Mouse (Mus musculus): ENCODE results near the gene Enho.
"Not testable (repeated sequence)": the region's sequence is repeated elsewhere in the genome, so short reads cannot be mapped to it uniquely, and the experiment has no call there.

The Enho gene

GRCm38 (mm10) chr4:41639913-41640507, at the start of gene Enho:
Enho (minus strand) TSS chr4:41640324.
- DNase-seq (ENCODE audit: low read depth, low spot score), result peak; percentile 94

GRCm38 (mm10) chr4:41688562-41688961, 48.4 kb upstream of the Enho start:
- not testable (repeated sequence) for DNase-seq (ENCODE audit: low read depth, low spot score)

- not testable (repeated sequence) for DNase-seq (ENCODE audit: low read depth, low spot score)
Measured at GRCm38 (mm10) chr4:41685882-41686492, 45.9 kb upstream of the Enho start.

- not testable (repeated sequence) for DNase-seq (ENCODE audit: low read depth, low spot score)
Measured at GRCm38 (mm10) chr4:41684931-41685453, 44.9 kb upstream of the Enho start.

- not testable (repeated sequence) for DNase-seq (ENCODE audit: low read depth, low spot score)
Measured at GRCm38 (mm10) chr4:41684131-41684930, 44.2 kb upstream of the Enho start.

- not testable (repeated sequence) for DNase-seq (ENCODE audit: low read depth, low spot score)
Measured at GRCm38 (mm10) chr4:41683303-41683702, 43.2 kb upstream of the Enho start.

GRCm38 (mm10) chr4:41682789-41683188, 42.7 kb upstream of the Enho start:
- DNase-seq (ENCODE audit: low read depth, low spot score), result no peak

GRCm38 (mm10) chr4:41681947-41682346, 41.8 kb upstream of the Enho start:
- DNase-seq (ENCODE audit: low read depth, low spot score), result no peak

- no peak for DNase-seq (ENCODE audit: low read depth, low spot score)
Measured at GRCm38 (mm10) chr4:41681176-41681575, 41.1 kb upstream of the Enho start.

GRCm38 (mm10) chr4:41679291-41679690, 39.2 kb upstream of the Enho start:
- DNase-seq (ENCODE audit: low read depth, low spot score), result no peak

GRCm38 (mm10) chr4:41678863-41679262, 38.7 kb upstream of the Enho start:
- DNase-seq (ENCODE audit: low read depth, low spot score), result no peak

- no peak for DNase-seq (ENCODE audit: low read depth, low spot score)
Measured at GRCm38 (mm10) chr4:41677006-41677629, 37.0 kb upstream of the Enho start.

GRCm38 (mm10) chr4:41676248-41677005, 36.3 kb upstream of the Enho start:
- no peak for DNase-seq (ENCODE audit: low read depth, low spot score)

GRCm38 (mm10) chr4:41673186-41673585, 33.1 kb upstream of the Enho start:
- DNase-seq (ENCODE audit: low read depth, low spot score), result no peak

GRCm38 (mm10) chr4:41672522-41672963, 32.4 kb upstream of the Enho start:
- no peak for DNase-seq (ENCODE audit: low read depth, low spot score)

GRCm38 (mm10) chr4:41671963-41672480, 31.9 kb upstream of the Enho start:
- no peak for DNase-seq (ENCODE audit: low read depth, low spot score)

GRCm38 (mm10) chr4:41671500-41671899, 31.4 kb upstream of the Enho start:
- DNase-seq (ENCODE audit: low read depth, low spot score), result no peak

- DNase-seq (ENCODE audit: low read depth, low spot score), result no peak
Measured at GRCm38 (mm10) chr4:41670836-41671235, 30.7 kb upstream of the Enho start.

- no peak for DNase-seq (ENCODE audit: low read depth, low spot score)
Measured at GRCm38 (mm10) chr4:41666646-41667045, 26.5 kb upstream of the Enho start.

GRCm38 (mm10) chr4:41665009-41665675, 25.0 kb upstream of the Enho start:
- no peak for DNase-seq (ENCODE audit: low read depth, low spot score)

Measured in CD4-positive, CD25-positive, alpha-beta regulatory T cell, adult 2 months (primary cell).